Mouse (Mus musculus) A20 (cell line): Measurements from ENCODE around the gene Ogfr.

Experiments used
- DNase-seq: peaks from one replicate; pipeline ENCODE4 v3.0.0-alpha.2; 2011; ENCODE audit warnings: low read depth, low spot score

The Ogfr gene

GRCm38 (mm10) chr2:180589123-180589831 is at the start of gene Ogfr:
Gene Ogfr, plus strand, starts transcription at chr2:180589245.
- peak; percentile 89 for DNase-seq

- no peak for DNase-seq
Observed at GRCm38 (mm10) chr2:180543675-180544074, 45.4 kb upstream of the Ogfr start.

- no peak for DNase-seq
Observed at GRCm38 (mm10) chr2:180545046-180545445, 44.0 kb upstream of the Ogfr start.

DNA sequence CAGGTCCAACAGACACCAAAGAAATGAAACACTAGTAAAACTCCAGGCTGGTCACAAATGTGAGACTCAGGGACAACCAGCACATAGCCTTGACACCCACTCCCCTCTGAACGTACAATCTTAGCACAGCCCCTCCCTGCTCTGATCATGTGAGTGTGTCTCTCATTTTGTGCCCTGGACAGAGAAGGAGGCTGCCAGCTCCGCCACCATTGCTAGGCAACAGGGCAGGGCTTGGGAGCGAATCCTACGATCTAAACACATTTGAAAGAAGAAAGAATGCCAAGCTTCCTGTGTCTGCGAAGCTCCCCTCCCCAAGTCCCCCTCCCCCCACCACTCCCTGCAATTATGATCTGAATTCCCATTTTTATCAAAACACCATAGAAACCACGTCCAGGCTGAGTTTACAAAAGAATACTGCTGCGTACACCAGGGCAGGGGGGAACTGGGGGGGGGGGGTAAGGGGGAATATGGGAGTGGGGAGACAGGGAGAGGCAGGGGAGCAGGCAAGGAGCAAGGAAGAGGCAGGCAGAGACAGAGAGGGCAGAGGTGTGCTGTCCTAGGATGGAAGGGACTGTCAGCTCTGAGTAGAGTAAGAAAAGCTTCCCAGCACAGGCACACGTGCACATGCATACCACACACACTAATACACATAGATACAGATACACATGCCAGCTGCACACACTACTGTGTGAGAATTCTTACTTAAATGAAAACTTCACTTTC is 41.5 kb upstream of the Ogfr start:
- no peak for DNase-seq

- no peak for DNase-seq
Observed at GRCm38 (mm10) chr2:180552340-180552739, 36.7 kb upstream of the Ogfr start.

DNA sequence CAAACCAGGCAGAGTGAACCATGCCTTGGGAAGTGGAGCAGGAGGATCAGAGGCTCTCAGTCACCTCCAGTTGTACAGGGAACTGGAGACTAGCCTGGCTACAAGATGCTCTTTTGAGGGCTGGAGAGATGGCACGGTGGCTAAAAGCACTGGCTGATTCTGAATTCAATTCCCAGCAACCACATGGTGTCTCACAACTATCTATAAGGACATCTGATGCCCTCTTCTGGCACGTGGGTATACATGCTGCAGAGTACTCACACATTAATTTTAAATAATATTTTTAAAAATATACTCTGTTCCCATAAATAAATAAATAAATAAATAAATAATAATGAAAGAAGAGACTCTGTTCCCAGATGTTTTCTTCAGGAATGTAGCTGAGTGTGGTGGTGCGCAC is 33.8 kb upstream of the Ogfr start:
- DNase-seq = peak; percentile 26

- DNase-seq = no peak
Observed at GRCm38 (mm10) chr2:180556470-180556869, 32.6 kb upstream of the Ogfr start.

- peak; percentile 54 for DNase-seq
Observed at GRCm38 (mm10) chr2:180560245-180560644, 28.8 kb upstream of the Ogfr start.

GRCm38 (mm10) chr2:180562146-180562545 is 26.9 kb upstream of the Ogfr start:
- no peak for DNase-seq

GRCm38 (mm10) chr2:180563296-180563695 is 25.7 kb upstream of the Ogfr start:
- DNase-seq = no peak

DNA sequence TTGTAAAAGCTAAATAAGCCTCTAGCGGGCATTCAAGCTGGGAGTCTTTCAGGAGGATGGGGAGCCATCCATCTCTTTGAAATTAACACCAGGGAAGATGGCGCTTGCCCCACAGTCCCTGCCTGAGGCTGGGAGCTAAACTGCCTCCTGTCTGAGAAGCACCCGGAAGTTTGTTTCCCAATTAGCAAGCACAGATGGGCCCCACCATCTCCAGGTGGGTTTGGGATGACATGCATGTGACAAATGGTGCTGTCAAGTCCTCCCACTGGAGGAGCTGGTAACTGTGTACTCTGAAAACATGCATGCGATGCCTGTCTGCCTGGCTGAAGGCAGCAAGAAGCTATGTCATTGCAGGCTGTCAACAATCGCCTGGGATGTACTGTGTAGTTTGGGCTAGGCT is 25.2 kb upstream of the Ogfr start:
- peak; percentile 44 for DNase-seq

- DNase-seq = peak; percentile 83
Observed at GRCm38 (mm10) chr2:180566240-180566913, 22.7 kb upstream of the Ogfr start.

DNA sequence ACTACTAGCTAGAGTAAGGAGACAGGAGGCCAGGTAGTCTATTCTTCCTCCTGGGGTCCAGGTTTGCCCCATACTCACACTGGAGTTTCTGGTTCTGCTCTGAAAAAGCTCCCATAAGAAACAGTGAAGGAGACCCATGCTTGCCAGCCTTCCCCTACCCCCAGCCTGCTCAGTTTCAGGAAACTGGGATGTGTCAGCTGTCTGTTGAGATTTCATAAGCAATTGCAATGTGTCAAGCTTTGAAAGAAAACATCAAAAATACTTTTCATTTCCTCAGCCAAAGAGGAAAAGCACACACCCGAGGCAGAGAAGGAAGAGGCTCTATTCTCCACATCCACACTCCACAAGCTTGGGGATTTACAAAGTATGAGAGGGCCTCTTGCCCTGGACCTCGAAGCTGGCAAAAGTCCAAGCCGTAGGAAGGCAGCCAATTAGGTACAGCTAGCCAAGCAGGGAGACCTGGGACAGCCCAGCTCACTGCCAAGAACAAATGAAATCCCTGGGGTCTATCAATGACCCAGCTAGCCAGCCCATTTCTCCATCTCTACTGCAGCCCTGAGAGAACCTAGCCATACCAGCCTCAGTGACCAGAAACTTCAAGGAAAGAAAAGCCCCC is 19.9 kb upstream of the Ogfr start:
- DNase-seq = no peak

- peak; percentile 84 for DNase-seq
Observed at GRCm38 (mm10) chr2:180576482-180576881, 12.6 kb upstream of the Ogfr start.

DNA sequence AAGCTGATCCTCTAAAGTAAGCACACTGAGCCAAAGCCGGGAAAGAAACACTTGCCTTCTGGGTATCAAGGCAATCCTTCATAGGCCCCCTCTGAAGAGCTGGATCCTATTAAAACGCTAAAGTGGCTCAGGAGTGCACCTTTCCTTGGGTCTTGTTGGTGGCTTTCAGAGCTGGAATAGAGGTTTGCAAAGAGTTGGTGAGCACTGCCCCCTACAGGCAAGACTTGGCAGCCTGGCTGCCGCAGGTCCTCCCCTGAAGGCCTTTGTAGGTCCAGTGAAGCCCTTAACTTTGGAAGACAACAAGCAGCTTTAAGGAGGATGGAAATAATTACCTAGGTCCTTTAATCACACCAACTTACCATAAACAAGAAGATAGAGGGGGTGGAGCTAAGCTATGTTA is 10.4 kb upstream of the Ogfr start:
- DNase-seq = peak; percentile 81

DNA sequence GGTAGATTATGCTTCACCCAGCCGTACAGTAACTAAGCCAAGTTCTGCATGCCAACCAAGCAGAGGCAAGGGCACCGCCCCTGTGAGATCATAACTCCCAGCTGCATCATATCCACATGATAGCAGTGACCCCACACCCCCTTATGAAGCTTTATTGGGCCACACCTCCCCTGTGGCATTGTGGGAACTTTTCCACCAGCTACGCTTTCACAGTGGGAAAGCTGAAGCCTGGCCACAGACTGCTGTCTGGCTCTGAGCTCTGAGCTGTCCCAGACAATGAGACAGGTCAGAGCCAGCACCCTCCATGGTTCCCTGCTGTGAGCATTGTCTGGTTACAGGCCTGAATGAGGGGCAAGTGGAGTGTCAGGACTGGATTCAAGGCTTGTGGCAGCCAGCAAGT is 8.0 kb upstream of the Ogfr start, which contains the start of gene Mrgbp:
Gene Mrgbp (plus strand): TSS at position 303 of the 400 bp plus-strand sequence.
- DNase-seq = no peak

DNA sequence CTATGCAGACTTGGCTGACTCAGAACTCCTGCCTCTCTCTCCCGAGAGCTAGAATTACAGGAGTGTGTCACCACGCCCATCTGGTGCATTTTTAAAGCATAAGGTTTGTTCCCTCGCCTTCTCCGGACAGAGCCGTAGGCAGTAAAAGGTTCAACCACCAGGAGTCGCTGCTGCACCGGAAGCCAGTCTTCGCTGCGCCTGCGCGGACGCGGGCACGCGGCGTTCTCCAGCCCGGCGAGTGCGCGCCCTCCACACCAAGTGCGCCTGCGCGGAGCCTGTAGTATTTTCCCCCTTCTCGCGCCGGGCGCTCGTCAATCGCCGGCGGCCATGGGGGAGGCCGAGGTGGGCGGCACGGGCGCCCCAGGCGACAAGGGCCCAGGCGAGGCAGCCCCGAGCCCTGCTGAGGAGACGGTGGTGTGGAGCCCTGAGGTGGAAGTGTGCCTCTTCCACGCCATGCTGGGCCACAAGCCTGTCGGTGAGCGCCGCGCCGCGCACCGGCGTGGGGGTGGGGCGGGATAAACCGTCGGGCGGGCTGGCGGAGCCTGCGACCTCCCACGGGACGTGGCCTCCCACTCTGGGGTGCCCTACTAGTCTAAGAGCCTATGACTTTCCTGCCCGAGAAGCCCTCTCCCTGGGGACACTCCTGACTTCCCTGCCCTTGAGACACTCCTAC is 6.4 kb upstream of the Ogfr start:
- DNase-seq = peak; percentile 96

- peak; percentile 55 for DNase-seq
Observed at GRCm38 (mm10) chr2:180583154-180583507, 5.9 kb upstream of the Ogfr start.

GRCm38 (mm10) chr2:180588736-180589122 is 316 bp upstream of the Ogfr start:
- no peak for DNase-seq

DNA sequence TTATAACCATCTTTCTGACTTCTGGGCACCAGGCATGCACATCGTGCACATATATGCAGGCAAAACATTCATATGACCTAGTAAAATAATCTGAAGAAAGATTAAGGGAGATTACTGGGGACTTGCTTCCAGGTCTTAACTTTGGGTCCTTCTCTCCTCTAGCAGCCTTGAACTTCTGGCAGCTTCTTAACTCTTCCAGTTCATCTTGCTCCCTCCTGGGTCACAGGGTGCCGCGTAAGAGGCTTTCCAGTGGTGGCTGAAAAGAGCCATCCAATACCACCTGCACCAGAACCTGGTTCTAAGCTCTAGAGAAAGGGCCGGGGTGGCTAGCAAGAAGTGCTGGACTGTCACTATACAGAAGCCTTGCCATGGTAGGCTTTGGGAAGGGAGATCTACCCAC is 8.4 kb downstream of the Ogfr start, which contains the start of gene Col9a3:
Gene Col9a3 (plus strand): TSS at position 301 of the 400 bp plus-strand sequence.
- no peak for DNase-seq

DNA sequence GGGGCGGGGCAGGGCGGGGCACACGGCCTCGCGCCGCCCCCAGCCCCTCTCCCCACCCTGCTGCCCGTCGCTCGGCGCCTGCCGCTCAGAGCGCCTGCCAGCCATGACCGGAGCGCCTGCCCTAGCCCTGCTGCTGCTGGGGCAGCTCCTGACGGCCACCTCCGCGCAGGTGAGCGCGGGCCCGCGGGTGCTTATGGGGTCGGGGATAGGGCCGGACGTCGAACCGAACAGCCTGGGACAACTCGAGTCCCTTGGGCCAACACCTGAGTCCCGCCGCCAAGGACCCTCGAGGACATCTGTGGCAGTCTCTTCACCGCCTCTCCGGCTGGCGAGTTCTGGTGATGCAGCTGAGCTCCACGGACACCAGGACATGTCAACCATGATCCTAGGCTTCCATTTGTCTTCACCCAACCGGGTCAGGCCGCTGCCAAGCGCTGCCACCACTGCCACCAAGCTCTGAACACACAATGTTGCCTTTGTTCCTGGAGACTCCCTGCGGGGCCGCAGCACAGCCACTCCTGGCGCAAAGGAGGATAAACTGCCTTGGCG is 9.2 kb downstream of the Ogfr start:
- DNase-seq = no peak
